Mouse (Mus musculus) heart, adult 2 months (tissue): ENCODE data around the gene Ppm1f.

ENCODE experiments used
- CTCF ChIP-seq: fragments of 200-600 bp; IDR thresholded peaks from 2 replicates; pipeline ENCODE4 v1.8.1; 2022; ENCODE audit warnings: antibody characterized with exemption, mild to moderate bottlenecking, moderate library complexity
- EP300 ChIP-seq: fragments of 200-500 bp; IDR thresholded peaks from 2 replicates; pipeline ENCODE4 v1.6.1; 2011; ENCODE audit warnings: low read depth, low read length, control low read depth; ENCODE audit not compliant: insufficient read depth
- POLR2A ChIP-seq: fragments of 200-500 bp; IDR thresholded peaks from 2 replicates; pipeline ENCODE4 v1.6.1; 2011; ENCODE audit warnings: mild to moderate bottlenecking, low read depth, low read length, control low read depth; ENCODE audit not compliant: insufficient read depth

DNA sequence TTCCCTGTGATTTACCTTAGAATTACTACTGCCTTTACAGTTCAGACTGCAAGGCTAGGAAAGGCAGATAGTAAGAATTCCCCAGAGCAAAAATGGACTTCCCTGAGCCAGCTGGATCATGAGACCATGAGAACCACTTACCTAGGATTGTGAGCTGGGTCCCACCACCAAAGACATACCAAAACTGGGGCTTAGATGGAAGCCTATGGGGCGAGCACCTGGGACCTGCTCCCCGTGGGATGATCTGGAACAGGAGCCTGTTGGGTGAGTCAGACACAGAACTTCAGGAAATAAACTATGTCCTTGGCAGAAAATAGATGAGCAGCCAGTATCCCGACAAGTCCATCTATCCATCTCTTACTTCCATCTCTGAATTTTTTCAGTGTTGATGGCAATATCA, 34.0 kb upstream of the Ppm1f start:
- no peak for TF ChIP-seq POLR2A
- no peak for TF ChIP-seq EP300
- no peak for TF ChIP-seq CTCF
